Mouse (Mus musculus): ENCODE measurements around the gene Enpep. TPM values are rescaled to one million over a fixed set of nuclear protein-coding genes. Genes with fewer than 3 reads are reported as not detected.

The Enpep gene
- total RNA-seq (2014; rRNA removed; ENCODE audit: low replicate concordance) = 8.4 and 11.2 TPM in 2 replicates
- 8.3 and 9.0 TPM in 2 replicates for polyA plus RNA-seq (2015; fragmentation: Nextera tagmentation; extraction: Ambion mirVana)

DNA sequence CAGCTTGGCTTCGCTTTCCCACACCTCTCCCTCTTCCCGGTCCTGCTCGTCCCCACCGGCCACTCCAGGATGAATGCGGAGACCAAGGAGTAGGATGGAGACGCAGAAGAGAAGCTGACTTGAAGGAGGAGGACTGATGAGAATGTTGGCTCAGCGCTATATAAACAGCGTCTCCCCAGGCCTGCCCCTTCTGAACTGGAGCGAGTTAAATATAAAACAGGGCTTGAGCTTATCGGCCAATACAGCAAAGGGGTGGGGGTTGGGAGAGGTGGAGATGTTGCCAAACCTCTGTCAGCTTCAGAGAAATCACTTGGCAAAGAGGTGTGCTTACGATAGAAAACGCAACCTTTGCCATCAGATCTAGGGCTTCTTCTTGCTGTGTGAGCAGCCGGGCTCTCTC lies at the start of gene Enpep:
Gene Enpep, minus strand, starts transcription at position 135 of the 400 bp plus-strand sequence.
- Histone ChIP-seq H3K27ac (ENCODE audit: low read depth) (no peak within 1 kb of the TSS), H3K4me1 (ENCODE audit: control insufficient read depth, insufficient read depth) (0 out of 2 replicates have a peak, but pooled peaks cover 13% of the 10 kb centered on the region)
- 9% methylated on average over 13 of the region's 13 CpGs for WGBS

DNA sequence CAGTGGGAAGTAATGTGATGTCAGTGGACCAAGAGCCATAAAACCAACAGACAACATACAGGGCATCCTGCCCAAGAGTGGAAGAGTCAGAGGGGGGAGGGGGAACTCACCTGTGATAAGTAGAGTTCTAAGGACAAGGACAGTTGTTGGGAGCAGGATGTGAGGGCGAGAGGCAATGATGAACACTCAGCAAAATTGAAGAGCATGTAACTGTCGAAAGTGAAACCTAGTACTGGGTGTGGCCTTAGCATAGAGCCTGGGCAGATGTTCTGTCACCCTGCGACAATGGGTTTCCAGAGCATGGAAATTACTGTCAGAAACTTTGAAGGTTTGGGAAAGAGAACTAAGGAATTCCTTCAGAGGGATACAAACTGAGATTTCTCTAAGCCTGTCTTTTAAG lies 46.6 kb upstream of the Enpep start:
- Histone ChIP-seq H3K27ac (ENCODE audit: low read depth) (no peak overlapping the region), H3K4me1 (ENCODE audit: control insufficient read depth, insufficient read depth) (no peaks in the 10 kb centered on the region), H3K36me3 (replicated peaks; ENCODE audit: control insufficient read depth, insufficient read depth, low read length) (no peaks in the 10 kb centered on the region), H3K4me3 (ENCODE audit: low read depth, low read length) (no peak overlapping the region), H3K9ac (replicated peaks; ENCODE audit: low read depth, low read length) (no peak overlapping the region), H3K4me2 (ENCODE audit: low read depth, low read length) (no peak overlapping the region), H3K27me3 (ENCODE audit: control insufficient read depth, insufficient read depth, low read length) (no peaks in the 10 kb centered on the region), H3K9me3 (replicated peaks; ENCODE audit: control insufficient read depth, low read length) (no peaks in the 10 kb centered on the region)
- ATAC-seq (ENCODE audit: insufficient read depth, low read depth) (no peak), DNase-seq (ENCODE audit: low spot score) (no peak)
- TF ChIP-seq CTCF (IDR thresholded peaks at IDR 0.05; ENCODE audit: low read depth) = no peak
- TF ChIP-seq EP300 (IDR thresholded peaks at IDR 0.05; ENCODE audit: low read depth) = no peak
- WGBS = 70% methylated on average over 3 of the region's 3 CpGs

More for the DNA sequence above, at the start of gene Enpep:
- Histone ChIP-seq H3K4me3 (ENCODE audit: low read depth, low read length) (peak within 1 kb of the TSS; percentile 43), H3K27me3 (ENCODE audit: control insufficient read depth, insufficient read depth, low read length) (no peaks in the 10 kb centered on the region), H3K9me3 (replicated peaks; ENCODE audit: control insufficient read depth, low read length) (no peaks in the 10 kb centered on the region), H3K4me2 (ENCODE audit: low read depth, low read length) (peak within 1 kb of the TSS; percentile 57), H3K9ac (replicated peaks; ENCODE audit: low read depth, low read length) (no peak within 1 kb of the TSS; the same call in 1 of the 2 replicates), H3K36me3 (replicated peaks; ENCODE audit: control insufficient read depth, insufficient read depth, low read length) (no peaks in the 10 kb centered on the region)
- DNase-seq (ENCODE audit: low spot score) (peak; percentile 76), ATAC-seq (ENCODE audit: insufficient read depth, low read depth) (peak; percentile 57; the same call in 1 of the 2 replicates)
- no peak for TF ChIP-seq EP300 (IDR thresholded peaks at IDR 0.05; ENCODE audit: low read depth)
- TF ChIP-seq CTCF (IDR thresholded peaks at IDR 0.05; ENCODE audit: low read depth) = no peak

DNA sequence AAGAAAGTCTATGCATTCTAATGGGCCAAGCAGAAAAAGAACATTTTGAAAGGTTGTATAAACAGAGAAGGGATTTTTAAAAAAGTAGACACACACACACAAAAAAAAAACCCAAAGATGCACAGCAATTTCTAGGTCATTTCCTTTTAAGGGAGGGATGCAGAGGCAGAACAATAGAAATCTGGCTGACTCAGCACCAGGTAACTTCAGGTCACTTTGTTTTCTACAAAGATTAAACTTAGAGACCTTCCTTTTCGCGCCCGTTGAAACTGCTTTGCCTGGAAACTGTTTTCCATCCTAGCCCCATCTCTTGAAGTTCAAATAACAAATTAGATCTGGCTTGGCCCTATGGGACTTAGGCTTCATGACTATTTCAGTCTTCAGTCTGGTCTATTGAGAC lies 42.6 kb upstream of the Enpep start:
- Histone ChIP-seq H3K4me1 (ENCODE audit: control insufficient read depth, insufficient read depth) (no peaks in the 10 kb centered on the region), H3K36me3 (replicated peaks; ENCODE audit: control insufficient read depth, insufficient read depth, low read length) (no peaks in the 10 kb centered on the region), H3K4me2 (ENCODE audit: low read depth, low read length) (no peak overlapping the region), H3K4me3 (ENCODE audit: low read depth, low read length) (no peak overlapping the region), H3K27me3 (ENCODE audit: control insufficient read depth, insufficient read depth, low read length) (no peaks in the 10 kb centered on the region), H3K27ac (ENCODE audit: low read depth) (no peak overlapping the region), H3K9me3 (replicated peaks; ENCODE audit: control insufficient read depth, low read length) (no peaks in the 10 kb centered on the region), H3K9ac (replicated peaks; ENCODE audit: low read depth, low read length) (no peak overlapping the region)
- TF ChIP-seq CTCF (IDR thresholded peaks at IDR 0.05; ENCODE audit: low read depth) (no peak), EP300 (IDR thresholded peaks at IDR 0.05; ENCODE audit: low read depth) (no peak)
- no peak for ATAC-seq (ENCODE audit: insufficient read depth, low read depth)
- WGBS = 85% methylated on average over 3 of the region's 3 CpGs
- DNase-seq (ENCODE audit: low spot score) = no peak

DNA sequence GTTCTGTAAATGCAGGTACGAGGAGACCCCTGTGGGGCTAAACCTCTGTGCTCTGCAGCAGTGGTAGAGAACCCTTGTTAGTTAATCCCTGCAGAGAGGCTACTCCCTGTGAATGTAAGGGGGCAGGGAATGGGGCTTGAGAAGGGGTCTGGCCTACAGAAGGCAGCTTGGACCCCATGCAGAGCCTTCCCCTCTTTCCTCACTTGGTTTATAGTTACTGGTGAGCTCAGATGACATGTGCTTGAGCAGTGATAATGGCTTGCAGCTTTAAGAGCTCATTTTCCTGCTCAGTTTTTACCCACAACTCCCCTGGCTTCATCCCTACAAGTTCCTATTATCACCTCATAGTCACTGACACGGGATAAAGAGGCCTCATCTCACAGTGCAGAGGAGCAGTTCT lies 40.6 kb upstream of the Enpep start:
- no peaks in the 10 kb centered on the region for H3K4me1 ChIP-seq (ENCODE audit: control insufficient read depth, insufficient read depth)
- no peak overlapping the region for H3K4me3 ChIP-seq (ENCODE audit: low read depth, low read length)
- no peak for TF ChIP-seq CTCF (IDR thresholded peaks at IDR 0.05; ENCODE audit: low read depth)
- no peak for TF ChIP-seq EP300 (IDR thresholded peaks at IDR 0.05; ENCODE audit: low read depth)
- no peak overlapping the region for H3K9ac ChIP-seq (replicated peaks; ENCODE audit: low read depth, low read length)
- H3K4me2 ChIP-seq (ENCODE audit: low read depth, low read length) = no peak overlapping the region
- no peak for ATAC-seq (ENCODE audit: insufficient read depth, low read depth)
- no peaks in the 10 kb centered on the region for H3K36me3 ChIP-seq (replicated peaks; ENCODE audit: control insufficient read depth, insufficient read depth, low read length)
- no peaks in the 10 kb centered on the region for H3K27me3 ChIP-seq (ENCODE audit: control insufficient read depth, insufficient read depth, low read length)
- no peak for DNase-seq (ENCODE audit: low spot score)
- 45% methylated on average over 2 of the region's 2 CpGs for WGBS
- no peak overlapping the region for H3K27ac ChIP-seq (ENCODE audit: low read depth)
- H3K9me3 ChIP-seq (replicated peaks; ENCODE audit: control insufficient read depth, low read length) = no peaks in the 10 kb centered on the region

DNA sequence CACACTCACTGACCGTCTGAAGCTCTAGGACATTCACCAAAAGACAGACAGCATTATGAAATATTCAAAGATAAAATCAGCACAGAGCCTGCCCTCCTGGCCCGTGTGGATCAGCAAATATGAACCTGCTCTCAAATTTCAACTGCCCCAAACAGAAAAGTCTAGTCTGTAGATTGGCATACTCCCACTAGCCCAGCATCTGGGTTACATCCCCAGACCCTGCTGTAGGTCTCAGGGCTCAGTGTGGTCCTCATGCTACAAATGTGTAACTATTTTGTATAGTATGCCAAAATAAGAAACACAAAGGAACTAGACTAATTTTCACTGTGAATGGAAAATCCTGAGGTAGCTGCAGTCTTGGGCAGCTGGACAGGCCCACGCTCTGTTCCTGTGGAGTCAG lies 37.0 kb upstream of the Enpep start:
- 66% methylated on average over 3 of the region's 3 CpGs for WGBS
- TF ChIP-seq CTCF (IDR thresholded peaks at IDR 0.05; ENCODE audit: low read depth) (no peak), EP300 (IDR thresholded peaks at IDR 0.05; ENCODE audit: low read depth) (no peak)
- ATAC-seq (ENCODE audit: insufficient read depth, low read depth) (no peak), DNase-seq (ENCODE audit: low spot score) (no peak)
- H3K27me3 ChIP-seq (ENCODE audit: control insufficient read depth, insufficient read depth, low read length) = no peaks in the 10 kb centered on the region
- H3K36me3 ChIP-seq (replicated peaks; ENCODE audit: control insufficient read depth, insufficient read depth, low read length) = no peaks in the 10 kb centered on the region
- no peaks in the 10 kb centered on the region for H3K9me3 ChIP-seq (replicated peaks; ENCODE audit: control insufficient read depth, low read length)
- H3K4me3 ChIP-seq (ENCODE audit: low read depth, low read length) = no peak overlapping the region
- H3K4me1 ChIP-seq (ENCODE audit: control insufficient read depth, insufficient read depth) = no peaks in the 10 kb centered on the region
- no peak overlapping the region for H3K4me2 ChIP-seq (ENCODE audit: low read depth, low read length)
- no peak overlapping the region for H3K9ac ChIP-seq (replicated peaks; ENCODE audit: low read depth, low read length)
- no peak overlapping the region for H3K27ac ChIP-seq (ENCODE audit: low read depth)

DNA sequence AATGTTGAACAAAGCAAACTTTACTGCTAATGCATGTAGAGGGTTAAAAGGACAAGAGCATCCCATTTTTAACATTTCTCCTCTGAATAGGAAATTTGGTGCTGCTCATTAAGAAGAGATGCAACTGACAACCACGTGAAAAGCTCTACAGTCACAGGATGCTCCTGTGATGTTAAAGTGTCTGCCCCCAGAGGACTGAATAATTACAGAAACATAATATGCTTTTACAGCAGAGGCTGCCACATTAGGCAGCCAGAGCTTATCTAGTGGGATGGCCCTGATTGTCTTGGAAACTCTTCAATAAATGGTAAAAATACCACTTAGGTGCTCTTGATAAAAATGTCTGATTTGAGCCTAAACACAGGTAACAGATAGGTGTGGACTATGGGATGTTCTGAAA lies 33.4 kb upstream of the Enpep start:
- WGBS = 66% methylated on average over 1 of the region's 1 CpGs
- H3K4me3 ChIP-seq (ENCODE audit: low read depth, low read length) = no peak overlapping the region
- H3K27ac ChIP-seq (ENCODE audit: low read depth) = no peak overlapping the region
- H3K9ac ChIP-seq (replicated peaks; ENCODE audit: low read depth, low read length) = no peak overlapping the region
- no peaks in the 10 kb centered on the region for H3K4me1 ChIP-seq (ENCODE audit: control insufficient read depth, insufficient read depth)
- no peaks in the 10 kb centered on the region for H3K9me3 ChIP-seq (replicated peaks; ENCODE audit: control insufficient read depth, low read length)
- ATAC-seq (ENCODE audit: insufficient read depth, low read depth) = no peak
- no peaks in the 10 kb centered on the region for H3K36me3 ChIP-seq (replicated peaks; ENCODE audit: control insufficient read depth, insufficient read depth, low read length)
- no peaks in the 10 kb centered on the region for H3K27me3 ChIP-seq (ENCODE audit: control insufficient read depth, insufficient read depth, low read length)
- TF ChIP-seq EP300 (IDR thresholded peaks at IDR 0.05; ENCODE audit: low read depth) (no peak), CTCF (IDR thresholded peaks at IDR 0.05; ENCODE audit: low read depth) (no peak)
- no peak for DNase-seq (ENCODE audit: low spot score)
- H3K4me2 ChIP-seq (ENCODE audit: low read depth, low read length) = no peak overlapping the region
